12 mouse cellular contexts compared by ENCODE assay signal in genomic region chr17:84215264-84215960, GRCm38 (mm10). TPM values are rescaled to one million over a fixed set of nuclear protein-coding genes. Genes with fewer than 3 reads are reported as not detected.
DNase-seq lines count a peak whose midpoint lies in the region; ATAC-seq and TF ChIP-seq lines count a peak whose summit lies in the region.
"Had no signal": no experiment of that assay in that cellular context is flagged by ENCODE, and none has a peak within 500 bp of the region (broad histone marks: within the 10 kb centered on the region; RNA-seq: fewer than 3 reads in every experiment).

No protein-coding gene starts in this region.

- peaks cover 29% of the 10 kb centered on the region; the same call in 1 of the 2 replicates for H3K36me3 ChIP-seq in lung, embryonic 14.5 days (ENCODE audit: insufficient read depth)

- 69% methylated on average over 6 of the region's 6 CpGs for WGBS in lung, embryonic 14.5 days

- H3K4me2 ChIP-seq in lung, embryonic 14.5 days = no peak overlapping the region
- H3K4me2 ChIP-seq: embryonic facial prominence, embryonic 15.5 days had no signal

- H3K27ac ChIP-seq in lung, embryonic 14.5 days (ENCODE audit: low read depth) = no peak overlapping the region
- H3K27ac ChIP-seq: embryonic facial prominence, embryonic 15.5 days; heart, adult 2 months; hindbrain, embryonic 10.5 days had no signal

- H3K4me3 ChIP-seq in lung, embryonic 14.5 days (ENCODE audit: low read depth, low read length) = no peak overlapping the region
- H3K4me3 ChIP-seq: embryonic facial prominence, embryonic 15.5 days; heart, adult 2 months; hindbrain, embryonic 10.5 days; myocyte had no signal

- DNase-seq in embryo, embryonic 11 days = peak; percentile 18
- no peak for DNase-seq in embryo, embryonic 9.5 days (ENCODE audit: extremely low spot score)
- peak; percentile 48 for DNase-seq in lung, embryonic 14.5 days
- DNase-seq in lung, postnatal 4 days = no peak
- DNase-seq in adipocyte (ENCODE audit: low spot score) = peak; percentile 95
- DNase-seq in lung, postnatal 36 days = peak; percentile 51
- DNase-seq in testis, postnatal 14 days (ENCODE audit: low spot score) = no peak
- DNase-seq: heart, adult 2 months; kidney, postnatal 14 days had no signal

- no peak overlapping the region for H3K9ac ChIP-seq in lung, embryonic 14.5 days
- H3K9ac ChIP-seq: embryonic facial prominence, embryonic 15.5 days had no signal

- H3K9me3 ChIP-seq in lung, embryonic 14.5 days (ENCODE audit: low read depth, low read length) = no peaks in the 10 kb centered on the region
- H3K9me3 ChIP-seq: embryonic facial prominence, embryonic 15.5 days; hindbrain, embryonic 10.5 days had no signal

- no peak for ATAC-seq in lung, embryonic 14.5 days (ENCODE audit: insufficient read depth)

- no peaks in the 10 kb centered on the region for H3K4me1 ChIP-seq in lung, embryonic 14.5 days (ENCODE audit: insufficient read depth)
- H3K4me1 ChIP-seq: embryonic facial prominence, embryonic 15.5 days; hindbrain, embryonic 10.5 days had no signal

- TF ChIP-seq CTCF in lung, embryonic 14.5 days (IDR thresholded peaks at IDR 0.05; ENCODE audit: low read depth) = no peak

- H3K27me3 ChIP-seq in lung, embryonic 14.5 days (ENCODE audit: insufficient read depth, low read length) = no peaks in the 10 kb centered on the region
- H3K27me3 ChIP-seq: embryonic facial prominence, embryonic 15.5 days had no signal

RNA-seq across cellular contexts. Expression of gene Zfp36l2, which starts 27.7 kb away (rescaled TPM):
- 20.8 and 21.9 TPM in 2 replicates for polyA plus RNA-seq in lung, embryonic 14.5 days (2014; fragmentation: Nextera tagmentation; extraction: Ambion mirVana)

Comparison
In these comparisons a context has a peak if more than half of its experiments do, and no peak if none do; other contexts are left out.
1. DNase-seq: peak in embryo, embryonic 11 days (single experiment), lung, embryonic 14.5 days (single experiment), adipocyte (single experiment) and lung, postnatal 36 days (single experiment); none in embryo, embryonic 9.5 days (single experiment), lung, postnatal 4 days (0 of 2) and testis, postnatal 14 days (single experiment).